Mouse (Mus musculus): ENCODE measurements at regions not wholly inside any gene's neighbourhood (a gene's known extent, or its start where the extent isn't known, plus 50 kb on each side); places are given as distances from the start of the nearest gene placed in this dataset.

GRCm38 (mm10) chr9:94589672-94590071, 51.8 kb upstream of the 1190002N15Rik start:
- WGBS (ENCODE audit: insufficient replicate concordance) = 85% methylated on average over 2 of the region's 2 CpGs
- Histone ChIP-seq H3K4me3 (ENCODE audit: low read depth, low read length) (no peak overlapping the region), H3K27me3 (ENCODE audit: control insufficient read depth, insufficient read depth, low read length) (no peaks in the 10 kb centered on the region), H3K9me3 (replicated peaks; ENCODE audit: control insufficient read depth, low read length) (no peaks in the 10 kb centered on the region), H3K4me1 (ENCODE audit: control insufficient read depth, insufficient read depth, low read length) (no peaks in the 10 kb centered on the region), H3K9ac (ENCODE audit: low read depth, low read length) (no peak overlapping the region), H3K4me2 (no peak overlapping the region), H3K27ac (ENCODE audit: low read depth, low read length) (no peak overlapping the region), H3K36me3 (ENCODE audit: control insufficient read depth, insufficient read depth, low read length) (no peaks in the 10 kb centered on the region)
- ATAC-seq (replicated peaks; ENCODE audit: insufficient number of reproducible peaks, low FRiP score, low TSS enrichment) = no peak

GRCm38 (mm10) chr9:94604993-94605392, 64.7 kb upstream of the Slc9a9 start:
- 79% methylated on average over 2 of the region's 2 CpGs for WGBS (ENCODE audit: insufficient replicate concordance)
- Histone ChIP-seq H3K36me3 (ENCODE audit: control insufficient read depth, insufficient read depth, low read length) (no peaks in the 10 kb centered on the region), H3K4me2 (no peak overlapping the region), H3K27ac (ENCODE audit: low read depth, low read length) (no peak overlapping the region), H3K4me1 (ENCODE audit: control insufficient read depth, insufficient read depth, low read length) (no peaks in the 10 kb centered on the region), H3K9ac (ENCODE audit: low read depth, low read length) (no peak overlapping the region), H3K27me3 (ENCODE audit: control insufficient read depth, insufficient read depth, low read length) (no peaks in the 10 kb centered on the region), H3K4me3 (ENCODE audit: low read depth, low read length) (no peak overlapping the region), H3K9me3 (replicated peaks; ENCODE audit: control insufficient read depth, low read length) (no peaks in the 10 kb centered on the region)
- no peak for ATAC-seq (replicated peaks; ENCODE audit: insufficient number of reproducible peaks, low FRiP score, low TSS enrichment)

- Histone ChIP-seq H3K4me1 (ENCODE audit: control insufficient read depth, insufficient read depth, low read length) (no peaks in the 10 kb centered on the region), H3K4me2 (no peak overlapping the region), H3K27me3 (ENCODE audit: control insufficient read depth, insufficient read depth, low read length) (no peaks in the 10 kb centered on the region), H3K4me3 (ENCODE audit: low read depth, low read length) (no peak overlapping the region), H3K9ac (ENCODE audit: low read depth, low read length) (no peak overlapping the region), H3K9me3 (replicated peaks; ENCODE audit: control insufficient read depth, low read length) (no peaks in the 10 kb centered on the region), H3K27ac (ENCODE audit: low read depth, low read length) (no peak overlapping the region), H3K36me3 (ENCODE audit: control insufficient read depth, insufficient read depth, low read length) (no peaks in the 10 kb centered on the region)
- 71% methylated on average over 2 of the region's 2 CpGs for WGBS (ENCODE audit: insufficient replicate concordance)
- no peak for ATAC-seq (replicated peaks; ENCODE audit: insufficient number of reproducible peaks, low FRiP score, low TSS enrichment)
Observed at GRCm38 (mm10) chr9:94606422-94606821, 63.3 kb upstream of the Slc9a9 start.

GRCm38 (mm10) chr9:94607011-94607749, 62.5 kb upstream of the Slc9a9 start:
- Histone ChIP-seq H3K9ac (ENCODE audit: low read depth, low read length) (no peak overlapping the region), H3K27ac (ENCODE audit: low read depth, low read length) (no peak overlapping the region), H3K4me1 (ENCODE audit: control insufficient read depth, insufficient read depth, low read length) (no peaks in the 10 kb centered on the region), H3K27me3 (ENCODE audit: control insufficient read depth, insufficient read depth, low read length) (no peaks in the 10 kb centered on the region), H3K9me3 (replicated peaks; ENCODE audit: control insufficient read depth, low read length) (no peaks in the 10 kb centered on the region), H3K4me2 (no peak overlapping the region), H3K36me3 (ENCODE audit: control insufficient read depth, insufficient read depth, low read length) (no peaks in the 10 kb centered on the region), H3K4me3 (ENCODE audit: low read depth, low read length) (no peak overlapping the region)
- 72% methylated on average over 13 of the region's 13 CpGs for WGBS (ENCODE audit: insufficient replicate concordance)
- ATAC-seq (replicated peaks; ENCODE audit: insufficient number of reproducible peaks, low FRiP score, low TSS enrichment) = no peak

GRCm38 (mm10) chr9:94607750-94608106, 62.0 kb upstream of the Slc9a9 start:
- Histone ChIP-seq H3K4me1 (ENCODE audit: control insufficient read depth, insufficient read depth, low read length) (no peaks in the 10 kb centered on the region), H3K4me2 (no peak overlapping the region), H3K9me3 (replicated peaks; ENCODE audit: control insufficient read depth, low read length) (no peaks in the 10 kb centered on the region), H3K4me3 (ENCODE audit: low read depth, low read length) (no peak overlapping the region), H3K27me3 (ENCODE audit: control insufficient read depth, insufficient read depth, low read length) (no peaks in the 10 kb centered on the region), H3K36me3 (ENCODE audit: control insufficient read depth, insufficient read depth, low read length) (no peaks in the 10 kb centered on the region), H3K9ac (ENCODE audit: low read depth, low read length) (no peak overlapping the region), H3K27ac (ENCODE audit: low read depth, low read length) (no peak overlapping the region)
- 40% methylated on average over 2 of the region's 2 CpGs for WGBS (ENCODE audit: insufficient replicate concordance)
- no peak for ATAC-seq (replicated peaks; ENCODE audit: insufficient number of reproducible peaks, low FRiP score, low TSS enrichment)

GRCm38 (mm10) chr9:94610101-94610500, 59.6 kb upstream of the Slc9a9 start:
- Histone ChIP-seq H3K4me2 (no peak overlapping the region), H3K4me1 (ENCODE audit: control insufficient read depth, insufficient read depth, low read length) (0 out of 2 replicates have a peak, but pooled peaks cover under 1% of the 10 kb centered on the region), H3K4me3 (ENCODE audit: low read depth, low read length) (no peak overlapping the region), H3K9ac (ENCODE audit: low read depth, low read length) (no peak overlapping the region), H3K9me3 (replicated peaks; ENCODE audit: control insufficient read depth, low read length) (no peaks in the 10 kb centered on the region), H3K27me3 (ENCODE audit: control insufficient read depth, insufficient read depth, low read length) (no peaks in the 10 kb centered on the region), H3K36me3 (ENCODE audit: control insufficient read depth, insufficient read depth, low read length) (no peaks in the 10 kb centered on the region), H3K27ac (ENCODE audit: low read depth, low read length) (no peak overlapping the region)
- ATAC-seq (replicated peaks; ENCODE audit: insufficient number of reproducible peaks, low FRiP score, low TSS enrichment) = no peak
- WGBS (ENCODE audit: insufficient replicate concordance) = 69% methylated on average over 3 of the region's 3 CpGs

GRCm38 (mm10) chr9:94610600-94611337, 58.9 kb upstream of the Slc9a9 start:
- 0 out of 2 replicates have a peak, but pooled peaks cover 2% of the 10 kb centered on the region for H3K4me1 ChIP-seq (ENCODE audit: control insufficient read depth, insufficient read depth, low read length)
- H3K27me3 ChIP-seq (ENCODE audit: control insufficient read depth, insufficient read depth, low read length) = no peaks in the 10 kb centered on the region
- 62% methylated on average over 5 of the region's 5 CpGs for WGBS (ENCODE audit: insufficient replicate concordance)
- H3K9ac ChIP-seq (ENCODE audit: low read depth, low read length) = no peak overlapping the region
- no peak overlapping the region for H3K4me2 ChIP-seq
- no peak overlapping the region for H3K27ac ChIP-seq (ENCODE audit: low read depth, low read length)
- ATAC-seq (replicated peaks; ENCODE audit: insufficient number of reproducible peaks, low FRiP score, low TSS enrichment) = no peak
- no peak overlapping the region for H3K4me3 ChIP-seq (ENCODE audit: low read depth, low read length)
- H3K9me3 ChIP-seq (replicated peaks; ENCODE audit: control insufficient read depth, low read length) = no peaks in the 10 kb centered on the region
- H3K36me3 ChIP-seq (ENCODE audit: control insufficient read depth, insufficient read depth, low read length) = no peaks in the 10 kb centered on the region

GRCm38 (mm10) chr9:94613891-94614671, 55.6 kb upstream of the Slc9a9 start:
- H3K27ac ChIP-seq (ENCODE audit: low read depth, low read length) = no peak overlapping the region
- no peak overlapping the region for H3K9ac ChIP-seq (ENCODE audit: low read depth, low read length)
- no peak overlapping the region for H3K4me3 ChIP-seq (ENCODE audit: low read depth, low read length)
- no peaks in the 10 kb centered on the region for H3K9me3 ChIP-seq (replicated peaks; ENCODE audit: control insufficient read depth, low read length)
- ATAC-seq (replicated peaks; ENCODE audit: insufficient number of reproducible peaks, low FRiP score, low TSS enrichment) = no peak; the same call in 1 of the 2 replicates
- WGBS (ENCODE audit: insufficient replicate concordance) = 28% methylated on average over 6 of the region's 6 CpGs
- H3K4me2 ChIP-seq = no peak overlapping the region
- H3K4me1 ChIP-seq (ENCODE audit: control insufficient read depth, insufficient read depth, low read length) = peaks cover 15% of the 10 kb centered on the region
- no peaks in the 10 kb centered on the region for H3K27me3 ChIP-seq (ENCODE audit: control insufficient read depth, insufficient read depth, low read length)
- no peaks in the 10 kb centered on the region for H3K36me3 ChIP-seq (ENCODE audit: control insufficient read depth, insufficient read depth, low read length)
